Mouse (Mus musculus) right cerebral cortex, postnatal 4 days (tissue): Measurements from ENCODE around the gene Arl4c.
"Not testable (repeated sequence)": the region's sequence is repeated elsewhere in the genome, so short reads cannot be mapped to it uniquely, and the experiment has no call there.

Source experiments
- DNase-seq: peaks from one replicate; pipeline ENCODE4 v3.0.0-alpha.2; 2022

Arl4c gene

GRCm38 (mm10) chr1:88654521-88655472, 47.2 kb downstream of the Arl4c start:
- no peak for DNase-seq

DNA sequence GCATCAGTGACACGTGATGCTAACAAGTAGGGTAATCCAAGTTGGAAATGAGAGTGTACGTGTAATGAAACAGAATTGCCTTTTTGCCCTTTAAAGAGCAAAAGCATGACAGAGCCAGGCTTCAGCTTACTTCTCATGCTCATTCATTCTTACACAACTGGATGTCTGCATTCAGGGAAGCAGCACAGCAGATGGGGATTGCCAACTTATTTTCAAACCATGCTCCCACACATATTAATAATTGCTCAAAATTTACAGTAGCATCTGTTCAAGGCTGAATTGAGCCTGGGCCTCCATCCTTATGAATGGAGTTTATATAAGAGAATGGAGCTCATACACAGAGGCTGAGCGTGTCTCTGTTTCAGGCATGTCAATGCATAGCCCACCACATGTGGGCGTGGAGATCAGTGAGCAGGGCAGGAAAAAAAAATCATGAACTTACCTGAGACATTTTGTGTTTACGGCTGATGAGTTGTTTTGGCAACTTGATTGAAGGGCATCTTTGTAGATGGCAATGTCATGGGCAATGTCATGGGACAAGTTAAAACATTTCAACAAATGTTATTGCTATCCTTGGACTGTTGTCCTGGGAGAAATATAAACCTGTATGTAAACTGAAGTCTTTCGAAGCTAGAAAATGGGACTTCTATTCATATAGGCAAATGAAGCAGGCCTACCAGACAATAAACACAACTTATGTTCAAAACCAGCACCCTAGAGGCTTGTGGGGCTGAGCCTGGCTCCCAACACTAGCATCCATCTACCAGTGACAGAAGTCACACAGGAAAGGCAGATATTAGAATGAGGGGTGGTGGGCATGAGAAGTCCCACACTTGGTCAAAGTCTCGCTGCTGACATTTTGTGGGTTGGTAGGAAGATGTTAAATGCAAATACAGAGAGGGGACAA, 48.2 kb downstream of the Arl4c start:
- no peak for DNase-seq

- DNase-seq = no peak
Measured at GRCm38 (mm10) chr1:88652682-88653081, 49.3 kb downstream of the Arl4c start.

GRCm38 (mm10) chr1:88651668-88652067, 50.4 kb downstream of the Arl4c start:
- no peak for DNase-seq

DNA sequence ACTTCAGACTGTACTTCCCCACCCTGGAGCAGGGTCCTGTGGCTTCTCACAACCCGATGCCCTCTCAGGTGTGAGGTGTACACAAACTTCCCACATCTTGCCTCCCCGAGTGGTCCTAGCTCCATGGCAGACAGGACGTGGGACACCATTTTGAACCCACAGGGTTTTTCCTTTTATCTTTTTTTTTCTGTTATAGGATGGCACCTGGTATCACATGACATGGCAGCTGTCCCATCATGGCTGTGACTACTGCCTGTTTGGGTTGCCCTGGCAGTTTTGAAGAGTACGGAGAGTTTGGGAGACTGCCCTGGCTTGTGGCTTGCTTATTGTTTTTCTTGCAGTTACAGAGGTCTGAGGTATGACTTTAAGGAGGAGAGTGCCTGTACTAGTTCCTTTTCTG, 53.3 kb downstream of the Arl4c start:
- DNase-seq = no peak

DNA sequence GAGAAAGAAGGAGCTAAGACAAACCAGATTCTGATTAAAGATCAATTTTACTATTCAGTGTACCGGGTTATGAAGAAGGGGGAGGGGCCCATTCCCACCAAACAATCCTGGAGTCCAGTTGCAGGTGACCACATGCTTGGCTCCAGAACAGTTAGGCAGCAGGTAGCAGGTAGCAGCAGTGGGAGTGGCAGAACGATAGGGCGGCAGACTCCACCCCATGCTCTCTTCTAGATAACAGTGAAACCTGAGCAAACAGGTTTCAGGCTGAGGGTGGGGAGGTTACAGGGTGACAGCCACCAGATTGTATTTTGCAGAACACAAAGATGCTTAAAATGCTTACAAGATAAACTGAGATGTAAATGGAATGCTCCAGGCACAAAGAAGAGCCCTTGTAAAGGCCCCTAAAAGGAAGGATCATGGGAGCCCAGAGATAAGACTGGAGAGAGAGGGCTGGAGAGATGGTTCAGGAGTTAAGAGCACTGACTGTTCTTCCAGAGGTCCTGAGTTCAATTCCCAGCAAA, 56.4 kb downstream of the Arl4c start:
- DNase-seq = no peak

- DNase-seq = no peak
Measured at GRCm38 (mm10) chr1:88644417-88644816, 57.6 kb downstream of the Arl4c start.

- DNase-seq = no peak
Measured at GRCm38 (mm10) chr1:88643181-88643823, 58.7 kb downstream of the Arl4c start.

GRCm38 (mm10) chr1:88642735-88643134, 59.3 kb downstream of the Arl4c start:
- DNase-seq = no peak

DNA sequence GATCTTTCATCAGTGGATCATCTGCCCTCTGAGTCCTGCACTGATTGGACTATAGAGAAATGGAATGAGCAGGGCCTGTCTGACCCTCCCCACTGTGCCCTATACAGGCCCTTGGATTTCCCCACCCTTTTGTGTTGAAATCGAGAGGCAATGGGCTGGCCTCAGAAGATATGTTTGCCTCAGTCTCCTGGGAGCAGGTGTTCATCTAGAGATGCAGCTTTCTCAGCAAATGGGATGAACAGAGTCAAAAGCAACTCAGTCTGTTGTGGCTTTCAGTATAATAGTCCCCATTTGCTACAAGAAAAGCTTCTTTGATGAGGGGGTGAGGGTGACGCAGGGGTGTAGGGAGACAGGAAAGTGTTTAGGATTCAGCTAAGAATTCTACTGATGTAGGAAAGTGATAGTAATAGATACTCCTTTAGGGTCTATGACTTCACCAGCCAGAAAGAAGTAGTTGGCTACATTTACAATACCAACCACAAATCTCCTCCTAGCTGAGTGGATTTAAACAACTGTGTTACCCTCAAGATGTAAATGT, 60.3 kb downstream of the Arl4c start:
- no peak for DNase-seq

DNA sequence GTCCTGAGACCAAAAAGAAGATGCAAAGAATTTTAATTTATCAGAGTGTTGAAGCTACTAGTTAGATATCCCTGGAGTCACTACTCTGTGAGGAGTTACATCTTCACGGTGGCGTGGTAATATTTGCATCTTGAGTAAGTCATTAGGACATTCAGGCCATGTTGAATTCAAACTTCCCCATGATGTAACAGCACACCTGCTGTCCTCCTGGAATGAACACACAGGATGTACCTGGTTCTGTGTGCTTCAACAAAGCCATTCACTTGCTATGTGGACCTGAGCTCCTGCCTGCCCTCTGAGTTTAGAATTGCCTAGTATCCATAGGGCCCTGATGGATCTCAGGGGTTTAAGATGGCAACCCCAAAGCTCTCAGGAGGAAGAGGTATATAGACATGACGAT, 60.8 kb downstream of the Arl4c start:
- DNase-seq = no peak

DNA sequence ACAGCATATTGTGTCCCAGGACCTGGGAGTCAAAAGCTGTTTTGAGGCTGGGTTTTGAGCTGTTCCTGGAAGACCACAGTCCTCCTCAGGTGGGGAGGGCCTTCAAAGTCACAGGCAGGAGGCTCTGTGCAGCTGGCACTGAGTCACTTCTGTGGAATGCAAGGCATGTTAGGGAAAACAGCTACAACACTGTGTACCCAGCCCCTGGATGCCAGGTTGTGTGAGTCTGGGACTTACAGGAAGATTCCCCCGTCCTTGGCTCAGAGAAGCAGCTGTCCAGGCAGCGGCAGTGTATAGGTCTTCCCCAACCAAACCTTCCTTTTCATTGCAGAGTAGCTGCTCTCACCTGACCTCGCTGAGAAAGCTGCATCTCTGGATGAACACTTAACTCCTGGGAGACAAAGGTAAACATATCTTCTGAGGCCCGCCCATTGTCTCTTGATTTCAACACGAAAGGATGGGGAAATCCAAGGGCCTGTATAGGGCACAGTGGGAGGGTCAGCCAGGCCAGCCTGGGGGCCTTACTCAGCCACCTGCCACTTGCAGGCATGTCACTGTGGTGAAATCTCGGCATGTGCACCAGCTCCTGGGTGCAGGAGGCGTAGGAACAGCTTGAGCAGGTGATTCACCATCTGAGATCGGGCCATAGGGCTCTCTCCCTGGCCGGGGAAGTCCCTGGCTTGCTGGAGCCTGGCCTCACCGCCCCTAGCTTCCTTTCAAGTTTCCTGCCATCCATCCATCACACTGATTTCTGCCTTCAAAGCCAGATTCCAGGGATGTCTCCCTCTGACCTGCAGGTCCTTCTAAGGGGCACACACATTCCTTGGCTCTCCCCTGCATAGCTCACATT, 62.4 kb downstream of the Arl4c start:
- DNase-seq = no peak

- no peak for DNase-seq
Measured at GRCm38 (mm10) chr1:88638622-88639021, 63.4 kb downstream of the Arl4c start.

DNA sequence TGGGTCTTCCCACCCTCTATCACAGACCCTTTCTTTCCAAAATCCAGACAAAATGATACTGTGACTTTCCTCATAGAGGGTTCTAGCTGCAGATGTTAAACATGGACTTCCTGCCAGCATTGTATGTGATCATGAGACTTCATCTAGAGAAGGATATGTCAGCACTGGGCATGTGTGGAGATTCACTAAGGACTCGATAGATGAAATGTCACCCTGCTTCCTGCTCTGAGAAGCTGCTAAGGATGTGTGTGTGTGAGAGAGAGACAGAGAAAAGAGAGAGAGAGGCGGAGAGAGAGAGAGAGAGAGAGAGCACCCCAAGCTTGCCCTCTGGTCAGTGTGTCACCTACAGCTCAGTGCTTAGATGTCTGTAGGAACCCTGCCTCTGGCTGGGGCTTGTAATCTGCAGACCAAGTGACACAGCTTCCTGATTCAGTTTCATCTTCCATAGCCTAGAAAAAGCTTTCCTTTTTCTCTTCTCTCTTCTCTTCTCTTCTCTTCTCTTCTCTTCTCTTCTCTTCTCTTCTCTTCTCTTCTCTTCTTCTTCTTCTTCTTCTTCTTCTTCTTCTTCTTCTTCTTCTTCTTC, 65.4 kb downstream of the Arl4c start:
- not testable (repeated sequence) for DNase-seq

GRCm38 (mm10) chr1:88635659-88636058, 66.4 kb downstream of the Arl4c start:
- DNase-seq = no peak

GRCm38 (mm10) chr1:88632851-88633250, 69.2 kb downstream of the Arl4c start:
- DNase-seq = no peak

DNA sequence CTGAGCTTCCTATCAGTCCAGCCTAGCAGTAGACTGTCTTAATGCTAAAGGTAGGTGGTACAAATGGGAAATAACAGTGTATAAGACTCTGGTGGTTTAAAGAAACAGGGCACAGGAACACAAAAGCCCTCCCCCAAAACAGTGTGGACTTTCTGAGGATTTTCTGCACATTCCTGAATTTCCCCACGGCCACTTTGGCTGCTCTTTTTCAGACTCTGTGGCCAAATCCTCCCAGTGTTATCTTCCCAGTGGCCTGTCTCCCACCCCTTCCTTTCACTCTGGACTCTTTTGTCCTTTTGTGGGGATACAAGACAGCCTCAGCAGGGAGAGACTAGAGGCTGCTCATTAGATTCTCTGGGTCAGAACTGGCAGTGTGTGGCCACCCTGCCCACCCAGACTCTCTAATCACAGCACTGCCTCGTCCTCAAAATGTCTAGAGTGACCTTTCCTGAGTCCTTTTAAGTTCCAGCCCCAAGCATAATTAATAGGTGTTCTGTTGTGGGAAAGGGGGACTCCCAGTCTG, 72.0 kb downstream of the Arl4c start:
- no peak for DNase-seq

DNA sequence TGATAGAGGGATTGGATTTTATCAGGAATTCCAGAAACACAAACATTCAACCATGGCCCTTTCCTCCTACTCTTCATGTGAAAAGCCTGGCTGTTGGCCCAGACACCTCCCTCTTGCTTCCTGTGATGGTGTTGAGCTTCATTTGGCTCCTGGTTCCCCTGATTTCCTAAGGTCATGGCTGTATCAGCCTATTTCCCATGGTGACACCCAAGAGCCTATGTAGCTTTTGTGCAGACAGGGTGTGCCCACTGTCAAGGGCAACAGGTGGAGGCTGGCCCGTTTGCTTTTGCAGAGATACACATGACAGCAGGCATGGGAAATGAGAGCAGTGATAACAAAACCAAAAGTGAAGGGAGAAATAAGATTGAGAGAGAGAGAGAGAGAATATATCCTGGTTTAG, 76.8 kb downstream of the Arl4c start:
- no peak for DNase-seq

GRCm38 (mm10) chr1:88624376-88624775, 77.6 kb downstream of the Arl4c start:
- DNase-seq = peak; percentile 13

- peak; percentile 18 for DNase-seq
Measured at GRCm38 (mm10) chr1:88623541-88624115, 78.4 kb downstream of the Arl4c start.
